Mouse (Mus musculus) neural tube, embryonic 12.5 days (tissue): ENCODE results near the gene Asb18. TPM values are rescaled to one million over a fixed set of nuclear protein-coding genes. Genes with fewer than 3 reads are reported as not detected.

Experiments used
- ATAC-seq: fragments of 200-750 bp; cut with Nextera tagmentation; 2 replicates; pipeline ENCODE4 v1.8.0; 2017; ENCODE audit warnings: low read depth, mild to moderate bottlenecking, moderate TSS enrichment, moderate library complexity; ENCODE audit not compliant: low FRiP score
- H3K27ac ChIP-seq: fragments of 300-500 bp; sonication (generic); 2 replicates; pipeline ENCODE4 v1.5.1; 2016
- H3K27me3 ChIP-seq: fragments of 300-500 bp; sonication (generic); replicated peaks from 2 replicates; pipeline ENCODE4 v1.6.1; 2016; ENCODE audit warnings: mild to moderate bottlenecking
- H3K36me3 ChIP-seq: fragments of 300-500 bp; sonication (generic); 2 replicates; pipeline ENCODE4 v1.6.1; 2016; ENCODE audit warnings: mild to moderate bottlenecking
- H3K4me1 ChIP-seq: fragments of 300-500 bp; sonication (generic); 2 replicates; pipeline ENCODE4 v1.6.1; 2016
- H3K4me2 ChIP-seq: fragments of 300-500 bp; sonication (generic); replicated peaks from 2 replicates; pipeline ENCODE4 v1.6.1; 2016; ENCODE audit warnings: mild to moderate bottlenecking
- H3K4me3 ChIP-seq: fragments of 300-500 bp; sonication (generic); 2 replicates; pipeline ENCODE4 v1.5.1; 2016
- H3K9ac ChIP-seq: fragments of 300-500 bp; sonication (generic); 2 replicates; pipeline ENCODE4 v1.6.1; 2016; ENCODE audit warnings: mild to moderate bottlenecking
- H3K9me3 ChIP-seq: fragments of 300-500 bp; sonication (generic); 2 replicates; pipeline ENCODE4 v1.6.1; 2016; ENCODE audit warnings: mild to moderate bottlenecking
- WGBS: fragments of 180-500 bp; shearing (Covaris S2); methylation state at CpG from one replicate; pipeline ENCODE4 v1.1.7; 2016; 5-methylcytosine and 5-hydroxymethylcytosine counted together
- polyA plus RNA-seq: library from polyadenylated mRNA; unstranded; fragments of >200 nt; fragmentation: Nextera tagmentation; extraction: Ambion mirVana; gene quantifications from 2 replicates; pipeline ENCODE4 v1.2.1, GENCODE M21; 2016

Gene Asb18
- polyA plus RNA-seq = 0.79 and 0.94 TPM in 2 replicates

DNA sequence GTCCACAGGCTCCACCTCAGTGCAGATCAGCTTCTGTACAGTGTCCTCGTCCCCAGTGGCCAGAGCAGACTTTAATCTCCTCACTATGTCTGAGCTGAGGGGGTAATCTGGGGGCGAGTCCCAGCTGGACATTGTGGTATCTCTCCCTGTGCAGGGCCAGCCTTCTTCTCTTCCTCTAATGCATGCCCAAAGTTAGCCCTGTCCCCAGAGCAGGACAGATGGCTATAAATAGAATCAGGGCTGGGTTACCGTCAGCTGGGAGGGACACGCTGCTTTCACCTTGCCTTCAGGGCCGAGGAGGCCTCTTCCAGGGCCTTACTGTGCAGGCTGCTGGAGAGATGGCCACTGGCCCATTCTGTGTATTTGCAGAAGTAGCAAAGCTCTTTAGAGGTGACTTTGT, at the start of gene Asb18:
TSS of gene Asb18 (minus strand) at position 221 of the 400 bp plus-strand sequence.
- Histone ChIP-seq H3K27ac (no peak within 1 kb of the TSS), H3K4me3 (no peak within 1 kb of the TSS), H3K4me2 (no peak within 1 kb of the TSS), H3K9ac (no peak within 1 kb of the TSS), H3K36me3 (no peaks in the 10 kb centered on the region), H3K4me1 (no peaks in the 10 kb centered on the region), H3K27me3 (no peaks in the 10 kb centered on the region), H3K9me3 (no peaks in the 10 kb centered on the region)
- ATAC-seq = no peak
- 84% methylated on average over 5 of the region's 5 CpGs for WGBS

DNA sequence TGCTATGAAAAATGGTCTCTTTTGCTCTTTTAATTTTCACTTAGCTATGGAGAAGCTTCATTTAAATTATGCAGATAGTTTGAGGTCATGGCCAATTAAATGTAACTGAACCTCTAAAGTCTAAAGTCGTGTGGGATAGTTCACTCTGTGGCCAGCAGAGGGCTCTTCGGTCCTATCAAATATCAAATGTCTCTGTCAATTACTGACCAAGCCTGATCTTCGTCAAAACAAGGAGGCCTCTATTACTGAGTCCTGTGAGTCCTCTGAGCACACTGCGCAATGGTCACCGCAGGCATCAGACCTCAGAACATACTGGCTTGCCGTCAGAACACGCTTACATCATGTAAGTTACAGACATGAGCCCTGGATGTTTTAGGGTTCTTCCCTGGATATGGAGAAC, 46.1 kb upstream of the Asb18 start:
- no peaks in the 10 kb centered on the region for H3K36me3 ChIP-seq
- no peak overlapping the region for H3K4me3 ChIP-seq
- no peaks in the 10 kb centered on the region; the same call in 1 of the 2 replicates for H3K27me3 ChIP-seq
- H3K9me3 ChIP-seq = no peaks in the 10 kb centered on the region
- 22% methylated on average over 7 of the region's 7 CpGs for WGBS
- no peak overlapping the region for H3K4me2 ChIP-seq
- H3K4me1 ChIP-seq = no peaks in the 10 kb centered on the region
- H3K27ac ChIP-seq = no peak overlapping the region
- no peak for ATAC-seq
- H3K9ac ChIP-seq = no peak overlapping the region

DNA sequence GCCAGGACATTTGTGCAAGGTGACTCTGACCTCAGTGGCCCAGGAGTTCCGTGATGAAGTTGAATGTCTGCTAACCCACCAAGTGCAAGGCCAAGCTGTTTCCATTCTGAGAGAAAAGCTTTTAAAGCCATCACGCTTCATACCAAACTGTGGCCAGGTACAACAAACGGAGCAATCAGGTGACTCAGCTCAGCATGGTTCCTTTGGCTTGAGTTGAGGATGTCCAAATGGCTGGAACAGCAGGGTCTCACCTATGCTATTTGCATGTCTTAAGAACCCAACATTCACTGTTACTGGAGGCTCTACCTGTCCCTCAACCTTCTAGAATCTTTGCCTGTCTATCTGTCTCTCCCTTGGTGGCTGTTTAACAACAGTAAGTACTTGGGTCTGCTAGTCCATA, 45.6 kb upstream of the Asb18 start:
- no peak for ATAC-seq

DNA sequence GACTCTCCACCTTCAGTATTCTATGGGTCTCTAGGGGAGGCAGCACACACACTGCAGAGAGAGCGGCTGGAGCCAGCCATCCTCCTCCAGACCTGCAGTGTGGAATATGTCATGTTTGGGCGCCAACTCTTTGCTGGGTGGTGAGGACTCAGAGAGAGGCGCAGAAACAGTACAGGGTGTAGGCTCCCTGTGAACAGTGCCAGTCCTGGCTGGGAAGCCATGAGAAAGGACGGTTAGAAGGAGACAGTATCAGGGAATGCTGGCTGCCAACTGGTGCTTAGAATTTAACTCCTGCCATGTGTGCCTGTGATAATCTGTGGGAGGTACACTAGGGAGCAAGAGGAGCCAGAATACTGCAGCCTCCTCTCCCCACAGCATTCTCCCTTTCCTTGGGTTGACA, 40.5 kb upstream of the Asb18 start:
- Histone ChIP-seq H3K27me3 (no peaks in the 10 kb centered on the region; the same call in 1 of the 2 replicates), H3K36me3 (no peaks in the 10 kb centered on the region), H3K27ac (no peak overlapping the region), H3K9me3 (no peaks in the 10 kb centered on the region), H3K4me2 (no peak overlapping the region), H3K4me1 (peaks cover 17% of the 10 kb centered on the region), H3K4me3 (no peak overlapping the region), H3K9ac (no peak overlapping the region)
- ATAC-seq = no peak
- WGBS = 89% methylated on average over 4 of the region's 4 CpGs

More for the DNA sequence above, 45.6 kb upstream of the Asb18 start:
- WGBS = 73% methylated on average over 3 of the region's 3 CpGs
- Histone ChIP-seq H3K36me3 (no peaks in the 10 kb centered on the region), H3K4me1 (no peaks in the 10 kb centered on the region), H3K9ac (no peak overlapping the region), H3K27ac (no peak overlapping the region), H3K4me2 (no peak overlapping the region), H3K4me3 (no peak overlapping the region), H3K9me3 (no peaks in the 10 kb centered on the region), H3K27me3 (no peaks in the 10 kb centered on the region; the same call in 1 of the 2 replicates)

DNA sequence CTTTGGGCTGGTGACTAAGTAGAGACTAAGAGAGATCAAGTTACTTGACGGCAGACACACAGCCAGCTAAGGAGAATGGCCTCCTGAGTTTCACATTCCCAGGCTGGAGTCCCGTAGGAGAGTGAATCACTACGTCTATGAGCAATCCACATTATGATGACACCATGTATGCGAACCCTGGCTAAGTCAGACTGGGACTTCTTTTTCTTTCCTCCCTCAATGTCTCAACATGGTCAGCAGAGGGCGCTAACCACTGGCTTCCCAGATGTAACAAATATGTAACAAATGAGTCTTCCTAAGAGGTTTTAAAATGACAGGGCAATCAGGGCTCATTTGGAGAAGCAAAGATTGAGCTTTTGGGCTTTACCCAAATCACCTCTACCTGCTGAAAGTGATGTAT, 36.9 kb upstream of the Asb18 start:
- WGBS = 23% methylated on average over 5 of the region's 5 CpGs
- peaks cover 22% of the 10 kb centered on the region for H3K4me1 ChIP-seq
- no peak for ATAC-seq
- H3K9me3 ChIP-seq = no peaks in the 10 kb centered on the region
- H3K27ac ChIP-seq = no peak overlapping the region
- no peaks in the 10 kb centered on the region for H3K27me3 ChIP-seq
- no peak overlapping the region for H3K4me2 ChIP-seq
- no peaks in the 10 kb centered on the region for H3K36me3 ChIP-seq
- no peak overlapping the region for H3K9ac ChIP-seq
- no peak overlapping the region for H3K4me3 ChIP-seq

DNA sequence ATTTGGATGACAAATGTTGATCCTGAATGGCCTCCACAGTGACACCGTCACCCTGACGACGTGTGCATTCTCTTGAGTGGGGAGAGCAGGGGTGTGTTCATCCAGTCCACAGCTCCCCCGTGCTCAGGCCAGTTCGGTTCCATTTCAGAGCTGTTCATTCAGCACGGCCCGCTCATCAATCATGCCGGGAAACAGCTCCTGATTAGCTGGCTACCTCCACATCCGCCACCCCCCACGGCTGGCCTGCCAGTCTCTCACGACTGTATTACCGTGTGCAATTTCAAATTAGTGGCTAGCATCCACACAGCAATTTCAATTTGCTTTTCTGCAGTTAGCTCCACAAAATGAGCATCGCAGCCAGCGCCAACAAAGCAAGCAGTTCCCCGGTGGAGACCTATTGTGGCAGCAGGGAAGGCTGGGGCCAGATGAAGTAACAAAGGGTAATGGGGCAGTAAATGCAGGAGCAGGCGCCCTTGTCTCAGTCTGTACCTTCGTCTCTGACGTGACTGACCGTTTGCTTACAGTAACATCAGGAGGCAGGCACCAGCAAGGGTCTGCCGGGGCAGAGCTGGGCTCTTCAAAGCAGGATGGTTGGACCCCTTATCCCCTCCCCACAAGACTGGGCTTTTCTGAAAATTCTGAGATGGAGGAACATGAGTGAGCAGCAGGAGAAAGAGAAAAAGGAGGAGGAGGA, 35.7 kb upstream of the Asb18 start:
- no peaks in the 10 kb centered on the region for H3K9me3 ChIP-seq
- H3K9ac ChIP-seq = 0 out of 2 replicates have a peak overlapping the region, but pooled peaks have one; percentile 3
- H3K4me2 ChIP-seq = peak overlapping the region; percentile 44
- 11% methylated on average over 20 of the region's 20 CpGs for WGBS
- H3K27me3 ChIP-seq = no peaks in the 10 kb centered on the region
- no peak overlapping the region for H3K4me3 ChIP-seq
- no peaks in the 10 kb centered on the region for H3K36me3 ChIP-seq
- peak overlapping the region; percentile 39 for H3K27ac ChIP-seq
- peak; percentile 75 for ATAC-seq
- peaks cover 22% of the 10 kb centered on the region for H3K4me1 ChIP-seq

DNA sequence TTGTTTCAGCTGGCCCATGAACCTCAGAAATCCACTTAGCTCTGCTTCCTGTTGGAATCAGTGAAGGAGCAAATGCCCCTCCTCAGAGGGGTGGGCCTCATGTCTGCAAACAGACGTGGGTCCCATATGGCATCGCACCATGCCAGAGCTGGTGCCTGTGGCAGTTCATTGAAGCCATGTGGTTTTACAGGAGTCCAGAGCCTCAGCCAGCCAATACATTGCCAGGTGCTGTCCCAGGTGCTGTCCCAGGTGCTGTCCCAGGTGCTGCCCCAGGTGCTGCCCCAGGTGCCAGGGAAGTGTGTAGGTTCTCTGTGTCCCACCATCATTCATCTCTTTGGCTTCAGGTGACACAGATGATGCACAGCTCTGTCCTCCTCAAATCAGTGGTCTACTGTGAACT, 13.8 kb upstream of the Asb18 start:
- Histone ChIP-seq H3K9me3 (no peaks in the 10 kb centered on the region), H3K4me2 (no peak overlapping the region), H3K4me1 (no peaks in the 10 kb centered on the region), H3K27ac (no peak overlapping the region), H3K36me3 (no peaks in the 10 kb centered on the region), H3K27me3 (no peaks in the 10 kb centered on the region), H3K4me3 (no peak overlapping the region), H3K9ac (no peak overlapping the region)
- no peak for ATAC-seq
- 74% methylated on average over 2 of the region's 2 CpGs for WGBS

DNA sequence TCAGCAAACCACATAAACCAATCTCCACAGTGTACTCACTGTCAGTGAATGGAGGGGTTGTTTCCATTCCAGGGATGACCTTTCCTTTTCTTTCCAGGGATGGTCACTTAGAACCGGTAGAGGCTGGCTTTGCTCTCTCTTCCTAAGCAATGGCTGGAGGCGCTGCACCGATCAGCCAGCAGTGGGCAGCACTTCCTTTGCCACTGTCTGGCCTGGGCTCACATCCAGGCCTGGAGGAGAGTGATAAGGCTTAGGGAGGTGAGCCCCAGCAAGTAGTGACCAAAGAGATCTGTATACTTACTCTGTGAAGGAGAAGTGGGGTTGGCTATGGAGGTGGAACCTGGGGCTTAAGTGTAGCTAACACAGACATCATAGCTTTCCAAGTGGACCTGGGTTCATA, 12.5 kb upstream of the Asb18 start:
- no peaks in the 10 kb centered on the region for H3K4me1 ChIP-seq
- no peak for ATAC-seq
- no peaks in the 10 kb centered on the region for H3K36me3 ChIP-seq
- H3K9me3 ChIP-seq = no peaks in the 10 kb centered on the region
- 29% methylated on average over 3 of the region's 3 CpGs for WGBS
- H3K4me3 ChIP-seq = no peak overlapping the region
- H3K27ac ChIP-seq = no peak overlapping the region
- H3K27me3 ChIP-seq = no peaks in the 10 kb centered on the region
- H3K4me2 ChIP-seq = no peak overlapping the region
- H3K9ac ChIP-seq = no peak overlapping the region

DNA sequence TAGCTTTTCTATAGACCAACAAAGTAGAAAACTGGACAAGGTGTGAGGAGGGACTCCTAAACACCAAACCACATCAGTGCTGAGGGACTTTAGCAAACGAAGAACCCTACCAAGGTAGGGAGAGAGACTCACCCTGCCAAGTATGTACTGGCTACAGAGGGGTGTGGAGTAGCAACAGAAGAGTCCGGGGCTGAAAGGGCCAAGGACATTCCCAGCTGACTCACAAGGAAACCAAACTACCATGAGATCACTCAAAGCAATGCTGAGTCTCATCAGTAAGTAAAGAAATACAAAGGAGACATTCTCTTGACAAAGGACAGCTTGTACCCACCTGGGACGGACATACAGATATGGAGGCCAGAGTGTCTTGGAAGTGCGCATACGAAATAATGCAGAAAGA, 5.9 kb upstream of the Asb18 start:
- Histone ChIP-seq H3K4me2 (no peak overlapping the region), H3K36me3 (no peaks in the 10 kb centered on the region), H3K27me3 (no peaks in the 10 kb centered on the region), H3K4me1 (no peaks in the 10 kb centered on the region), H3K4me3 (no peak overlapping the region), H3K9ac (no peak overlapping the region), H3K27ac (no peak overlapping the region), H3K9me3 (no peaks in the 10 kb centered on the region)
- no peak for ATAC-seq
- WGBS = 81% methylated on average over 5 of the region's 5 CpGs

DNA sequence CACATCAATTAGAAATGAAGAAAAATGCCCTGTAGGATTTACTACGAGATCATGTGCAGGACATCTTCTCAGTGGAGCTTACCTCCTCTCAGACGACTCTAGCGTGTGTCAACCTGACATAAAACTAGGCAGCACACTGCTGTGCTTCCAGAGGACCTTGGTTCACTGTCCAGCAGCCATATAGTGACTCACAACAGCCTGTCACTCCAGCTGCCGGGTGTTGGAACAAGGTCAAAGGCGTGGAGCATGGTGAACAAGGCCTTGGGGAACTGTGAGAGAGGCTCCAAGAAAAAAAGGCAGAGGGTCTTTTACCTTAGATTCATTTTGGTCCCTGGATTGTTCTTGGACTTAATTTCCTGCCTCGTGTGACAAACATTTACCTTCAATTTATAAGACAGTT, 3.6 kb upstream of the Asb18 start:
- H3K27me3 ChIP-seq = no peaks in the 10 kb centered on the region
- no peaks in the 10 kb centered on the region for H3K9me3 ChIP-seq
- no peak overlapping the region for H3K4me3 ChIP-seq
- no peak overlapping the region for H3K4me2 ChIP-seq
- H3K36me3 ChIP-seq = no peaks in the 10 kb centered on the region
- H3K4me1 ChIP-seq = no peaks in the 10 kb centered on the region
- H3K27ac ChIP-seq = no peak overlapping the region
- ATAC-seq = no peak
- WGBS = 78% methylated on average over 6 of the region's 6 CpGs
- no peak overlapping the region for H3K9ac ChIP-seq

DNA sequence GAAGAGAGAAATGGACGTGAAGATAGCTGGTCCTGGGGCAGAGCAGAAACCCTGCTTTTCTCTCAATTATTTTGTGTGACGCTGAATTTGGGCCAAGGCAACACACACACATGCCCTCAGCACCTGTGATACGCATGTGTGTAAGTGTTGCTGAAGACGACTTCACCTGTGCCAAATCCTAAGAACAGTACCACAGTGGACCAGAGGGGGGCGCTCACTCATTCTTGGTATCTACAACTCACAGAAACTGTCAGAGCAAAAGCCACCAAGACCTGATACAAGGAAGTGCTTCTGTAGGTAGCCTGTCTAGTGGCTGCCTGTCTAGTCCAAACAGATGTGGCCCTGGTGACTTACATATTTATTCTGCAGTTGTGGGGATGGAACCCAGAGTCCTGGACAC, 1.2 kb downstream of the Asb18 start:
- Histone ChIP-seq H3K4me3 (no peak overlapping the region), H3K9me3 (no peaks in the 10 kb centered on the region), H3K4me2 (no peak overlapping the region), H3K27ac (no peak overlapping the region), H3K4me1 (no peaks in the 10 kb centered on the region), H3K36me3 (no peaks in the 10 kb centered on the region), H3K27me3 (no peaks in the 10 kb centered on the region), H3K9ac (no peak overlapping the region)
- ATAC-seq = no peak
- 83% methylated on average over 5 of the region's 5 CpGs for WGBS

DNA sequence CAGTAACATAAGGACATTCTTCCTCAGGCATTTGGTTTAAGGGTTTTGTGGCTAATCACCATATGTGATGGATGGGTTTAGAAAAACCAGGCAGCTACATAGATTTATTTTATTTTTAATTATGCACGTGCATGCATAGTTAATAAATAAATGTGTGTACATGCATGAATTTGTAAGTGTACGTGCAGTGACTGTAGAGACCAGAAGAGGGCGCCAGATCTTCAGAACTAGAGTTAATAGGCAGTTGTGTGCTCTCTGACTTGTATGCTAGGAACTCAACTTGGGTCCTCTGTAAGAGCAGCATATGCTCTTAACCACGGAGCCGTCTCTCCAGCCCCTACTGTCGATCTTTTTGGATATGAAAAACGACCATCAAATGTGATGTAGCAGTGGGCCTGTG, 1.6 kb downstream of the Asb18 start:
- Histone ChIP-seq H3K36me3 (no peaks in the 10 kb centered on the region), H3K4me1 (no peaks in the 10 kb centered on the region), H3K4me3 (no peak overlapping the region), H3K9ac (no peak overlapping the region), H3K4me2 (no peak overlapping the region), H3K27ac (no peak overlapping the region), H3K27me3 (no peaks in the 10 kb centered on the region), H3K9me3 (no peaks in the 10 kb centered on the region)
- ATAC-seq = no peak
- WGBS = 68% methylated on average over 7 of the region's 7 CpGs

DNA sequence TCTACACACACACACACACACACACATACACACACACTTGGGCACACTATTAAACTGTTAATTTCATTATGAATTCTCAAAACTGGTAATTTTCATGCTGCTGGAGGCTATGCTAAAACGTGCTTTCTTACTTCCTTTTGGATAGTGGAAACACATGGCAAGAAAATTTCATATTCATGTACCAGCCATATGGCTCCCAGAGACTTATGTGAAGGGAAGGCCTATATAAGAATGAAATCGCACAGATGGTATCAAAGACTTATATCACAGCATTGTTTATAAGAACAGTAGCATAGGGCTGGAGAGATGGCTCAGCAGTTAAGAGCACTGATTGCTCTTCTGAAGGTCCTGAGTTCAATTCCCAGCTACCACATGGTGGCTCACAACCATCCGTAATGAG, 2.3 kb downstream of the Asb18 start:
- Histone ChIP-seq H3K4me3 (no peak overlapping the region), H3K27me3 (no peaks in the 10 kb centered on the region), H3K27ac (no peak overlapping the region), H3K9ac (no peak overlapping the region), H3K9me3 (no peaks in the 10 kb centered on the region), H3K36me3 (no peaks in the 10 kb centered on the region), H3K4me1 (0 out of 2 replicates have a peak, but pooled peaks cover 4% of the 10 kb centered on the region), H3K4me2 (no peak overlapping the region)
- 82% methylated on average over 3 of the region's 3 CpGs for WGBS
- ATAC-seq = no peak
